Mouse (Mus musculus) intestine, embryonic 16.5 days (tissue): ENCODE results near the gene Scrg1. TPM values are rescaled to one million over a fixed set of nuclear protein-coding genes. Genes with fewer than 3 reads are reported as not detected.

Experiments
- ATAC-seq: fragments of 200-750 bp; cut with Nextera tagmentation; 2 replicates; pipeline ENCODE4 v1.8.0; 2017; ENCODE audit warnings: moderate TSS enrichment, moderate library complexity
- H3K27ac ChIP-seq: fragments of 300-500 bp; sonication (generic); 2 replicates; pipeline ENCODE4 v1.5.1; 2014; ENCODE audit warnings: mild to moderate bottlenecking, low read length
- H3K27me3 ChIP-seq: fragments of 300-500 bp; sonication (generic); replicated peaks from 2 replicates; pipeline ENCODE4 v1.6.1; 2014; ENCODE audit warnings: low read length, control low read depth, mixed read lengths; ENCODE audit not compliant: control insufficient read depth, insufficient read depth
- H3K36me3 ChIP-seq: fragments of 300-500 bp; sonication (generic); 2 replicates; pipeline ENCODE4 v1.6.1; 2014; ENCODE audit warnings: low read length, control low read depth; ENCODE audit not compliant: control insufficient read depth, insufficient read depth
- H3K4me1 ChIP-seq: fragments of 300-500 bp; sonication (generic); 2 replicates; pipeline ENCODE4 v1.6.1; 2014; ENCODE audit warnings: low read length, control low read depth, mixed read lengths; ENCODE audit not compliant: control insufficient read depth, insufficient read depth
- H3K4me2 ChIP-seq: fragments of 300-500 bp; sonication (generic); 2 replicates; pipeline ENCODE4 v1.6.1; 2014; ENCODE audit warnings: low read depth, low read length, control low read depth
- H3K4me3 ChIP-seq: fragments of 300-500 bp; sonication (generic); 2 replicates; pipeline ENCODE4 v1.5.1; 2014; ENCODE audit warnings: mild to moderate bottlenecking, low read length
- H3K9ac ChIP-seq: fragments of 300-500 bp; sonication (generic); 2 replicates; pipeline ENCODE4 v1.6.1; 2014; ENCODE audit warnings: low read depth, low read length
- H3K9me3 ChIP-seq: fragments of 300-500 bp; sonication (generic); 2 replicates; pipeline ENCODE4 v1.6.1; 2016; ENCODE audit warnings: low read length, control low read depth; ENCODE audit not compliant: control insufficient read depth
- WGBS: fragments of 180-500 bp; shearing (Covaris S2); extraction: QIAGEN DNeasy Blood & Tissue Kit; methylation state at CpG from one replicate; pipeline ENCODE4 v1.1.7; 2014; 5-methylcytosine and 5-hydroxymethylcytosine counted together
- polyA plus RNA-seq: library from polyadenylated mRNA; unstranded; fragments of >200 nt; fragmentation: Nextera tagmentation; extraction: Ambion mirVana; gene quantifications from 2 replicates; pipeline ENCODE4 v1.2.1, GENCODE M21; 2015

The Scrg1 gene
- 0.27 TPM in 1 of 2 replicates, not detected in the other for polyA plus RNA-seq

DNA sequence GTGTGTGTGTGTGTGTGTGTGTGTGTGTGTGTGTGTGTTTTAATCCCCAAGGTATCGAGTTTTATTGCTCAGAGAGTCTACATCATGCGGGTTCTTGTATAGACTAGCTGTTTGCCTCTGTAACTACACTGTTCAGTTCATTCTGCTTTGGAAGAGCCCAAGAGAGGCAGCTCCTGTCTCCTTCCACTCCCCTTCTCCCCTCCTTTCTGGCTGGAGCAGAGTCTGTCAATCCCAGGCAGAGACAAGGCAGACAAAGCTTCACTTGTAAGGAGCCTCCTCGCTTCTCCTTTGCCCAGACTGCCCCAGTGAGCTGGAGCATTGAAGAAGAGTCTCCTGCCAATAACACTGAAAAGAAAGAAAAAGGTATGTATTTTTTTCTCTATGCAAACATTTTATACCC is at the start of gene Scrg1:
Gene Scrg1, plus strand, starts transcription at position 159 of the 400 bp plus-strand sequence.
- ATAC-seq: no peak
- WGBS: 66% methylated on average over 3 of the region's 3 CpGs
- no peaks in the 10 kb centered on the region for H3K36me3 ChIP-seq

DNA sequence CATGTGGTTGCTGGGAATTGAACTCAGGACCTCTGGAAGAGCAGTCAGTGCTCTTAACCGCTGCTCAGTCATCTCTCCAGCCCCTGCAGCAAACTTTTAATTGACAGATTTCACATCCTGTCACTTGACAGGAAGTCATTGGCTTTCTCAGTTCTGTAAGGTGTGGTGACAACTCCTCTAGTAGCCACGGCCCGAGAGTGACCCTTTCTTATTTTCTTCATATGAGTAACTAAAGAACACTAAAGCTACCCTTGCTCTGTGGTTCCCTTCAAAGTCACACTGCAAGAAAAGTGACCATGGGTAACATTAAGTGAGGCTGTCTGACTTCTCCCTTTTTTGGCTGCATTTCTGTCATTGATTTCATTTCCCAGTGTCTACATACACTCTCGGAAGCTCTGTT is 49.4 kb upstream of the Scrg1 start:
- Histone ChIP-seq H3K4me3 (no peak overlapping the region), H3K36me3 (no peaks in the 10 kb centered on the region), H3K4me2 (no peak overlapping the region), H3K27me3 (peaks cover 6% of the 10 kb centered on the region), H3K4me1 (peaks cover 8% of the 10 kb centered on the region; the same call in 1 of the 2 replicates), H3K9ac (no peak overlapping the region), H3K27ac (no peak overlapping the region), H3K9me3 (no peaks in the 10 kb centered on the region)
- ATAC-seq: no peak
- WGBS: 88% methylated on average over 4 of the region's 4 CpGs

More for the DNA sequence above, at the start of gene Scrg1:
- H3K4me1 ChIP-seq: no peaks in the 10 kb centered on the region
- H3K9me3 ChIP-seq: no peaks in the 10 kb centered on the region
- no peak within 1 kb of the TSS for H3K9ac ChIP-seq
- no peak within 1 kb of the TSS for H3K4me2 ChIP-seq
- no peaks in the 10 kb centered on the region for H3K27me3 ChIP-seq
- no peak within 1 kb of the TSS for H3K27ac ChIP-seq
- no peak within 1 kb of the TSS for H3K4me3 ChIP-seq

DNA sequence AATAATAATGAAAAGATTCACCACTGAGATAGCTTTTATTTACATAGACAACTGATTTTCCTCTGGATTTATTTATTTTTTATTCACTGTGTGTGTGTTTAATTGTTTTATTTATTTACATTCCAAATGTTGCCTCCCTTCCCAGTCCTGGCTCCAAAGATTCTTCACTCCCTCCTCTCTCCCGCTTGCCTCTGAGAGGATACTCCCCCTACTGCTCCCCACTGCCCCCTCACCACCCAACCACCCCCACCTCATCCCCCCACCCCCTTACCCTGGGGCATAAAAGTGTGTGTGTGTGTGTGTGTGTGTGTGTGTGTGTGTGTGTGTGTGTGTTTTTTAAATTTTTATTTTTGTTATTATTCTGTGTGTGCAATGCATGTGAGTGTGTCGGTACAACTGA is 46.4 kb upstream of the Scrg1 start:
- Histone ChIP-seq H3K9ac (no peak overlapping the region), H3K4me3 (no peak overlapping the region), H3K36me3 (no peaks in the 10 kb centered on the region), H3K9me3 (no peaks in the 10 kb centered on the region), H3K4me1 (peaks cover 8% of the 10 kb centered on the region; the same call in 1 of the 2 replicates), H3K27me3 (peaks cover 8% of the 10 kb centered on the region), H3K27ac (no peak overlapping the region), H3K4me2 (no peak overlapping the region)
- 0 out of 2 replicates have a peak, but pooled peaks have one; percentile 50 for ATAC-seq
- WGBS: 48% methylated on average over 2 of the region's 2 CpGs

DNA sequence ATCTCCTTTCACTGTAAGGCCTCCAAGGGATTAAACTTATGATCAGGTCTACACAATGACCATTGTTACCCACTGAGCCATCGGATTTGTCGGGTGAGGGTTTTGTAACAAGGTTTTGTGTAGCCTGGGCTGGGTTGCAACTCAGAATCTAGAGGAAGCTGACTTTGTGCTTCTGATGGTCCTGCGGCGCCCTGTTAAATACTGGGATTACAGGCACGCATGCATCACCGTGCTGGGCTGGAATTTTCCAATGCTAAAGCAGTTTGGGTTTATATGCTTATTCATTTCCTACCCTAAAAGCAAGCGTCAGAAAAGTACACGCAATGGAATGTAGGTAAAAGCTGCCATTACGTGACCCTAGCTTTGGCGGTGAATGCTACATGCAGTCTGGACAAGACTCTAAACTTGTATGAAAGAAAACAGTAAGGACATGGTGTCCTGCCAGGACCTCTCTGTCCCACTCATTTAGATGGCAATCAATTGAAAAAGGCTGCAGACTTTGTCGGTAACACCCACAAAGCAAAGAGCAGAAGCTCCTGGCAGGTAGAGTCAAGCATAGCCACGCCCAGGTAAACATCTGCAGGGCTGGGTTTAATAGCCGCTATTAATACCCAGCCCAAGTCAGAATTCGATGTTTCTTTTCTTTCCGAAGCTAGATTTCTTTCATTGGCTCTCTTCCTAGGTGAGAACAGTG is 45.8 kb upstream of the Scrg1 start:
- H3K27ac ChIP-seq: no peak overlapping the region
- 30% methylated on average over 15 of the region's 15 CpGs for WGBS

DNA sequence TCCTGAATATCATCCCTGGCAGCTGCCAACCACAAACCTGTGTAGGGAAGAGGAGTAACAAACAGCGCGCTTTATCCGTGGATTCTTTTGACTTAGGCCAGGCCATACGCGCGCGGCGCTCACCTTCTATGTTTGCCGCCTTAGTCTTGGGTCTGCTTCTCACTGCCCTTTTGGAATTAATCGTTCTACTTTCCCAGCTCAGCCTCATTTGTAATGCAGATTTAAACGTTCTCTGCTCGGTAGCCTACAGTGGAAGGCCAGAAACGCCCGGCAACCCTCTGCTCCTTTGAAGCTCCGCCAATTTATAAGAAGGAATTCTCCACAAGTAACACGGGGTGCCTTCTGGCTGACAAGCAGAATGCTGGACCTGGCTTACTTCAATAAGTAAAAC is 45.3 kb upstream of the Scrg1 start:
- peaks cover 8% of the 10 kb centered on the region for H3K27me3 ChIP-seq
- H3K36me3 ChIP-seq: no peaks in the 10 kb centered on the region
- peak; percentile 46; the same call in 1 of the 2 replicates for ATAC-seq
- peak overlapping the region; percentile 42 for H3K4me2 ChIP-seq
- 10% methylated on average over 16 of the region's 16 CpGs for WGBS
- no peak overlapping the region for H3K9ac ChIP-seq
- no peaks in the 10 kb centered on the region for H3K9me3 ChIP-seq
- H3K27ac ChIP-seq: no peak overlapping the region
- peak overlapping the region; percentile 32 for H3K4me3 ChIP-seq
- H3K4me1 ChIP-seq: peaks cover 8% of the 10 kb centered on the region; the same call in 1 of the 2 replicates

More for the DNA sequence above, 45.8 kb upstream of the Scrg1 start:
- no peaks in the 10 kb centered on the region for H3K9me3 ChIP-seq
- H3K4me3 ChIP-seq: peak overlapping the region; percentile 32
- H3K27me3 ChIP-seq: peaks cover 8% of the 10 kb centered on the region
- peak overlapping the region; percentile 42 for H3K4me2 ChIP-seq
- peak; percentile 85 for ATAC-seq
- no peaks in the 10 kb centered on the region for H3K36me3 ChIP-seq
- peaks cover 8% of the 10 kb centered on the region; the same call in 1 of the 2 replicates for H3K4me1 ChIP-seq
- no peak overlapping the region for H3K9ac ChIP-seq

DNA sequence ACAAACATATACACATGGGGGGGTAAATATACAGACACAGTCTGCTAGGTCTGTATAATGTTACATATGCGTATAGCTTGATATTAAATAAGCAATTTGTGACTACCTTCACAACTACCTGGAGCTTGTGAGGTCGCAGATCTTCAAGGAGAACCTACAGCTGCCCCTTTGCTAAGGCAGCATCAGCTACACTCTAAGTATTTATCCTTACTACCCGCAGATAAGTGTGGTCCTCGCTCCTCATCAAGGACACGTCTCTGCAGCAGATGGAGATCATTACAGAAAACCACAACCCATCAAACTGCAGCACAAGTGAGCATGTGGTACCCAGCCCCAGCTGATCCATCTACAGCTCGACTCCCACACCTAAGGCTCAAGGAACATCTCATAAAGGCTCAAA is 44.4 kb upstream of the Scrg1 start:
- no peak overlapping the region for H3K27ac ChIP-seq
- no peaks in the 10 kb centered on the region for H3K36me3 ChIP-seq
- no peak overlapping the region for H3K4me3 ChIP-seq
- no peak for ATAC-seq
- H3K4me1 ChIP-seq: peaks cover 8% of the 10 kb centered on the region; the same call in 1 of the 2 replicates
- WGBS: 80% methylated on average over 6 of the region's 6 CpGs
- H3K4me2 ChIP-seq: no peak overlapping the region
- peaks cover 8% of the 10 kb centered on the region for H3K27me3 ChIP-seq
- H3K9ac ChIP-seq: no peak overlapping the region
- no peaks in the 10 kb centered on the region for H3K9me3 ChIP-seq

DNA sequence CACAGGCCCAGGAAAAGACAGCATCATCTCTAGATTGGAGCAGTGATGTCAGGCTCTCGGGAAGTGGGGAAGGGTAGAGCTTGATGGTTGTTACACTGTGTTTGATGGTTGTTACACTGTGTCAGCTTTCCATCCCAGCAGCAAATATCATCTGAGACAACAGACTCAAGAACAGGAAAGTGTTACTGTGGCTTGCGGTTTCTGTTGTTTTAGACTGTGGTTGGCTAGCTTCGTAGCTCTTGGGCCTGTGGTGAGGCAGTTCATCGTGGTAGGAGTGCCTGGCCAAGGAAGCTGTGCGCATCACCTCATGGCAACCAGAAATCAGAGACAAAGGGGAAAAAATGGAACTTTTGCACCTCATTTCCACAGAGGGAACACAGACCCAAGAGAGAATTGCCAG is 38.9 kb upstream of the Scrg1 start:
- no peaks in the 10 kb centered on the region for H3K36me3 ChIP-seq
- no peaks in the 10 kb centered on the region for H3K4me1 ChIP-seq
- H3K27me3 ChIP-seq: no peaks in the 10 kb centered on the region
- H3K4me2 ChIP-seq: no peak overlapping the region
- ATAC-seq: no peak
- no peak overlapping the region for H3K4me3 ChIP-seq
- WGBS: 92% methylated on average over 5 of the region's 5 CpGs
- no peaks in the 10 kb centered on the region for H3K9me3 ChIP-seq
- H3K27ac ChIP-seq: no peak overlapping the region
- H3K9ac ChIP-seq: no peak overlapping the region

DNA sequence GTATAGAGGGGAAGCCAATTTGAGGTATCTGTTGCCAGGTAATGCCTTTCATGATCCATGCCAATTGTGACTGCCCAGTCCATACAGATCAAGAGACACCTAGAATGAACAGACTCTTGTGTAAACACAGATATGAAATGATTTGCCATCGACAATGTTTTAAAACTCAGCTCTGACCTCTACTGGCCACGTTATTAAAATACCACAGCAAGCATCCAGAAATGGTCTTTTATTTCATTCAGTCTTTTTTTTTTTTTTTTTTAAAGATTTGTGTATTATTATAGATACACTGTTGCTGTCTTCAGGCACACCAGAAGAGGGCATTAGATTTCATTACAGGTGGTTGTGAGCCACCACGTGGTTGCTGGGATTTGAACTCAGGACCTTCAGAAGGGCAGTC is 29.6 kb upstream of the Scrg1 start:
- H3K27me3 ChIP-seq: no peaks in the 10 kb centered on the region
- no peaks in the 10 kb centered on the region for H3K9me3 ChIP-seq
- H3K27ac ChIP-seq: no peak overlapping the region
- H3K36me3 ChIP-seq: no peaks in the 10 kb centered on the region
- H3K9ac ChIP-seq: no peak overlapping the region
- no peak overlapping the region for H3K4me2 ChIP-seq
- ATAC-seq: no peak
- WGBS: 11% methylated on average over 3 of the region's 3 CpGs
- peaks cover 3% of the 10 kb centered on the region; the same call in 1 of the 2 replicates for H3K4me1 ChIP-seq
- no peak overlapping the region for H3K4me3 ChIP-seq

DNA sequence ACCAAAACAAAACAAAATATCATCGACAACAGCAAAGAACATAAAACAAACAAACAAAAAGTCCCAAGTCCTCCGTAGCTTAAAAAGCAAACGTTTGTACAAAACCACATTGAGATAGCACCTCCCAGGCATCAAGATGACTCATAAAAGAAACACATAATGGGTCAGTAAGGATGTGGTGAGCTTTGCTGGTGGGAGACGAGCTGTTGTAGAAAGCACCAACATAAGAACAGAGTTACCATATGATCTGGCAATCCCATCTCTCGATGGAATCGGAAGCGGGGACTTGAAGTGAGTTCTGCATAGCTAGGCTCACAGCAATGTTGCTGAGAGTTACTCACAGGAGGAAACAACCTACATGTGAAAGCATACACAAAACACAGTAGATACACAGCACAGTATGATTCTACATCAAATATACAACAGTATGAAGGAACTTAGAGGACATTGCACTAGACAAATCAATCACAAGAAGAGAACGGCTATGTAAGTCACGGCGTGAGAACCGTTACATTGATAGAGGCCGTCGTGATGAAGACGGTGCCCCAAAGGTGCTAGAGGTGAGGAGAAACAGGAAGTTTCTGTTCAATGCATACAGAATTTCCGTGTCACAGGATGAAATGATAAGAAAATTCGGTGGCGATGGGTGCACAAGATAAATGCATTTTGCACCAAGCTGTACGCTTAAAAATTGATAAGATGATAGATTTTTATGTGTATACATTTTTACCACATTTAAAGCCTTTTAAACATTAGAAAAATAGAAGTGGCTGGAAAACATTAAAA is 27.9 kb upstream of the Scrg1 start:
- no peak overlapping the region for H3K4me2 ChIP-seq
- no peak for ATAC-seq
- H3K4me1 ChIP-seq: peaks cover 3% of the 10 kb centered on the region; the same call in 1 of the 2 replicates
- no peaks in the 10 kb centered on the region for H3K27me3 ChIP-seq
- H3K4me3 ChIP-seq: no peak overlapping the region
- no peak overlapping the region for H3K9ac ChIP-seq
- 72% methylated on average over 18 of the region's 18 CpGs for WGBS
- H3K27ac ChIP-seq: no peak overlapping the region
- no peaks in the 10 kb centered on the region for H3K9me3 ChIP-seq
- H3K36me3 ChIP-seq: no peaks in the 10 kb centered on the region
